Mouse (Mus musculus): ENCODE measurements at regions not wholly inside any gene's neighbourhood (a gene's known extent, or its start where the extent isn't known, plus 50 kb on each side); places are given as distances from the start of the nearest gene placed in this dataset.

GRCm38 (mm10) chr8:90636770-90637169 lies 180.4 kb downstream of the Gm19935 start:
- DNase-seq (ENCODE audit: low read depth, low spot score), result no peak

- no peak for DNase-seq (ENCODE audit: low read depth, low spot score)
These were observed 181.3 kb downstream of the Gm19935 start for GRCm38 (mm10) chr8:90635766-90636492.

- DNase-seq (ENCODE audit: low read depth, low spot score), result no peak
These were observed 186.4 kb downstream of the Gm19935 start for GRCm38 (mm10) chr8:90630796-90631195.

- no peak for DNase-seq (ENCODE audit: low read depth, low spot score)
These were observed 208.8 kb downstream of the Gm19935 start for GRCm38 (mm10) chr8:90608410-90608809.

- no peak for DNase-seq (ENCODE audit: low read depth, low spot score)
These were observed 216.1 kb downstream of the Gm19935 start for GRCm38 (mm10) chr8:90600946-90601695.

- no peak for DNase-seq (ENCODE audit: low read depth, low spot score)
These were observed 219.8 kb downstream of the Gm19935 start for GRCm38 (mm10) chr8:90597376-90597775.

GRCm38 (mm10) chr8:90579426-90579825 lies 231.3 kb upstream of the Tox3 start:
- DNase-seq (ENCODE audit: low read depth, low spot score), result no peak

- no peak for DNase-seq (ENCODE audit: low read depth, low spot score)
These were observed 228.8 kb upstream of the Tox3 start for GRCm38 (mm10) chr8:90576976-90577375.

- no peak for DNase-seq (ENCODE audit: low read depth, low spot score)
These were observed 226.5 kb upstream of the Tox3 start for GRCm38 (mm10) chr8:90574676-90575075.

GRCm38 (mm10) chr8:90556079-90556427 lies 207.9 kb upstream of the Tox3 start:
- DNase-seq (ENCODE audit: low read depth, low spot score), result no peak

- no peak for DNase-seq (ENCODE audit: low read depth, low spot score)
These were observed 207.4 kb upstream of the Tox3 start for GRCm38 (mm10) chr8:90555415-90556078.

- DNase-seq (ENCODE audit: low read depth, low spot score), result no peak
These were observed 199.1 kb upstream of the Tox3 start for GRCm38 (mm10) chr8:90547276-90547675.

GRCm38 (mm10) chr8:90542619-90543018 lies 194.5 kb upstream of the Tox3 start:
- DNase-seq (ENCODE audit: low read depth, low spot score), result no peak

GRCm38 (mm10) chr8:90536196-90536640 lies 188.1 kb upstream of the Tox3 start:
- no peak for DNase-seq (ENCODE audit: low read depth, low spot score)

GRCm38 (mm10) chr8:90535515-90536156 lies 187.5 kb upstream of the Tox3 start:
- no peak for DNase-seq (ENCODE audit: low read depth, low spot score)

- DNase-seq (ENCODE audit: low read depth, low spot score), result no peak
These were observed 173.2 kb upstream of the Tox3 start for GRCm38 (mm10) chr8:90521393-90521792.

- peak; percentile 33 for DNase-seq (ENCODE audit: low read depth, low spot score)
These were observed 172.0 kb upstream of the Tox3 start for GRCm38 (mm10) chr8:90520186-90520585.

GRCm38 (mm10) chr8:90519567-90519966 lies 171.4 kb upstream of the Tox3 start:
- DNase-seq (ENCODE audit: low read depth, low spot score), result no peak

GRCm38 (mm10) chr8:90514191-90514590 lies 166.0 kb upstream of the Tox3 start:
- DNase-seq (ENCODE audit: low read depth, low spot score), result no peak

GRCm38 (mm10) chr8:90513601-90514000 lies 165.5 kb upstream of the Tox3 start:
- no peak for DNase-seq (ENCODE audit: low read depth, low spot score)

- DNase-seq (ENCODE audit: low read depth, low spot score), result no peak
These were observed 165.0 kb upstream of the Tox3 start for GRCm38 (mm10) chr8:90513102-90513501.

GRCm38 (mm10) chr8:90512594-90512993 lies 164.5 kb upstream of the Tox3 start:
- no peak for DNase-seq (ENCODE audit: low read depth, low spot score)
